Mouse (Mus musculus): ENCODE data around the gene Pou2f2. TPM values are rescaled to one million over a fixed set of nuclear protein-coding genes. Genes with fewer than 3 reads are reported as not detected.

Gene Pou2f2
- total and polyA plus RNA-seq, 2 experiments from 2014 or later = 3.9 to 20.2 TPM

- DNase-seq (ENCODE audit: low spot score) (no peak), ATAC-seq (no peak)
- no peak for TF ChIP-seq CTCF (IDR thresholded peaks at IDR 0.05; ENCODE audit: low read depth)
- H3K36me3 ChIP-seq (ENCODE audit: insufficient read depth, low read length) = peaks cover 25% of the 10 kb centered on the region; the same call in 1 of the 2 replicates
- H3K4me3 ChIP-seq (ENCODE audit: low read length) = no peak overlapping the region
- no peaks in the 10 kb centered on the region for H3K27me3 ChIP-seq (ENCODE audit: insufficient read depth, low read length)
- H3K9me3 ChIP-seq (ENCODE audit: low read length) = no peaks in the 10 kb centered on the region
- 86% methylated on average over 4 of the region's 4 CpGs for WGBS
- H3K9ac ChIP-seq (replicated peaks; ENCODE audit: low read length) = no peak overlapping the region
- H3K27ac ChIP-seq = no peak overlapping the region
- H3K4me1 ChIP-seq (ENCODE audit: insufficient read depth, low read length) = no peaks in the 10 kb centered on the region
- H3K4me2 ChIP-seq (ENCODE audit: low read depth, low read length) = no peak overlapping the region
Measured at GRCm38 (mm10) chr7:25210482-25210881, 31.0 kb upstream of the Pou2f2 start.

- H3K4me2 ChIP-seq (ENCODE audit: low read depth, low read length) = no peak overlapping the region
- no peak for ATAC-seq
- no peaks in the 10 kb centered on the region for H3K4me1 ChIP-seq (ENCODE audit: insufficient read depth, low read length)
- H3K36me3 ChIP-seq (ENCODE audit: insufficient read depth, low read length) = peaks cover 25% of the 10 kb centered on the region; the same call in 1 of the 2 replicates
- DNase-seq (ENCODE audit: low spot score) = no peak
- H3K4me3 ChIP-seq (ENCODE audit: low read length) = no peak overlapping the region
- H3K27ac ChIP-seq = no peak overlapping the region
- H3K9ac ChIP-seq (replicated peaks; ENCODE audit: low read length) = no peak overlapping the region
- no peak for TF ChIP-seq CTCF (IDR thresholded peaks at IDR 0.05; ENCODE audit: low read depth)
- H3K9me3 ChIP-seq (ENCODE audit: low read length) = no peaks in the 10 kb centered on the region
- WGBS = 68% methylated on average over 3 of the region's 3 CpGs
- H3K27me3 ChIP-seq (ENCODE audit: insufficient read depth, low read length) = no peaks in the 10 kb centered on the region
Measured at GRCm38 (mm10) chr7:25209161-25209622, 29.7 kb upstream of the Pou2f2 start.

- Histone ChIP-seq H3K9me3 (ENCODE audit: low read length) (no peaks in the 10 kb centered on the region), H3K4me2 (ENCODE audit: low read depth, low read length) (no peak overlapping the region), H3K4me3 (ENCODE audit: low read length) (no peak overlapping the region), H3K36me3 (ENCODE audit: insufficient read depth, low read length) (peaks cover 42% of the 10 kb centered on the region; the same call in 1 of the 2 replicates), H3K27ac (no peak overlapping the region), H3K27me3 (ENCODE audit: insufficient read depth, low read length) (no peaks in the 10 kb centered on the region), H3K4me1 (ENCODE audit: insufficient read depth, low read length) (no peaks in the 10 kb centered on the region), H3K9ac (replicated peaks; ENCODE audit: low read length) (no peak overlapping the region)
- DNase-seq (ENCODE audit: low spot score) (no peak), ATAC-seq (no peak)
- WGBS = 93% methylated on average over 16 of the region's 16 CpGs
- no peak for TF ChIP-seq CTCF (IDR thresholded peaks at IDR 0.05; ENCODE audit: low read depth)
Measured at GRCm38 (mm10) chr7:25206094-25206830, 26.7 kb upstream of the Pou2f2 start.

GRCm38 (mm10) chr7:25205355-25206093 lies 26.0 kb upstream of the Pou2f2 start:
- Histone ChIP-seq H3K4me1 (ENCODE audit: insufficient read depth, low read length) (no peaks in the 10 kb centered on the region), H3K9me3 (ENCODE audit: low read length) (no peaks in the 10 kb centered on the region), H3K27me3 (ENCODE audit: insufficient read depth, low read length) (no peaks in the 10 kb centered on the region), H3K4me2 (ENCODE audit: low read depth, low read length) (no peak overlapping the region), H3K36me3 (ENCODE audit: insufficient read depth, low read length) (peaks cover 36% of the 10 kb centered on the region; the same call in 1 of the 2 replicates), H3K27ac (no peak overlapping the region), H3K4me3 (ENCODE audit: low read length) (no peak overlapping the region), H3K9ac (replicated peaks; ENCODE audit: low read length) (no peak overlapping the region)
- TF ChIP-seq CTCF (IDR thresholded peaks at IDR 0.05; ENCODE audit: low read depth) = no peak
- ATAC-seq = no peak
- 83% methylated on average over 16 of the region's 16 CpGs for WGBS
- no peak for DNase-seq (ENCODE audit: low spot score)

- no peak for TF ChIP-seq CTCF (IDR thresholded peaks at IDR 0.05; ENCODE audit: low read depth)
- Histone ChIP-seq H3K27me3 (ENCODE audit: insufficient read depth, low read length) (no peaks in the 10 kb centered on the region), H3K4me1 (ENCODE audit: insufficient read depth, low read length) (no peaks in the 10 kb centered on the region), H3K36me3 (ENCODE audit: insufficient read depth, low read length) (0 out of 2 replicates have a peak, but pooled peaks cover 23% of the 10 kb centered on the region), H3K9ac (replicated peaks; ENCODE audit: low read length) (no peak overlapping the region), H3K9me3 (ENCODE audit: low read length) (no peaks in the 10 kb centered on the region), H3K4me2 (ENCODE audit: low read depth, low read length) (no peak overlapping the region), H3K27ac (no peak overlapping the region), H3K4me3 (ENCODE audit: low read length) (no peak overlapping the region)
- DNase-seq (ENCODE audit: low spot score) = no peak
- 94% methylated on average over 20 of the region's 20 CpGs for WGBS
- no peak for ATAC-seq
Measured at GRCm38 (mm10) chr7:25203624-25204023, 24.1 kb upstream of the Pou2f2 start.

DNA sequence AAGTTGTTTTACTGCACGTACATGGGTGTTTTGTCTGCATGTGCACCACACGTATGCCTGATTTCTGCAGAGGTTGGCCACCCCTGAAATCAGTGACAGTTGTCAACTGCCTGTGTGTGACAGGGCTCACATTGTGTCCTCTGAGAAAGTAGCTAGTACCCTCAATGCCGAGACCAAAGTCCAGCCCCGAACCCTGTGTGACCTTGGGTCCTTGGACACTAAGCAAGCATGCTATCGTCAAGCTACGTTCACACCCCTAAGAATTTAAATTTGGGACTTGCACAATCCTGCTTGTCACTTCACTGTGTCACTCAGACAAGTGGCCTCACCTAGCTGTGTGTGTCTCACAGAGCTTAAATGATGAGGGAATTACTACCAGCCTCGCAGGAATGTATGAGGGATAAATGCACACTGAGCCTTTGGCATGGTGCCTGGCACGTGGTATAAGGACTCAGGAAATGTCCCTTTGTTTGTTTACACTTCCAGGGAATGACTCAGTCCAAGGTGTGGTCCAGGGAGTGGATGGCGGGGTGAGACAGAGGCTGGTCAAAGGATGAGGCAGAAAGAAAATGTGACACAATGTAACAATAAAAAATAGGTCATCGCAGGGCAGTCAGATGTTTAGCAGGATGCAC lies 18.0 kb upstream of the Pou2f2 start:
- Histone ChIP-seq H3K27ac (no peak overlapping the region), H3K9ac (replicated peaks; ENCODE audit: low read length) (no peak overlapping the region), H3K4me3 (ENCODE audit: low read length) (no peak overlapping the region), H3K27me3 (ENCODE audit: insufficient read depth, low read length) (no peaks in the 10 kb centered on the region), H3K9me3 (ENCODE audit: low read length) (no peaks in the 10 kb centered on the region), H3K4me1 (ENCODE audit: insufficient read depth, low read length) (no peaks in the 10 kb centered on the region), H3K36me3 (ENCODE audit: insufficient read depth, low read length) (0 out of 2 replicates have a peak, but pooled peaks cover 5% of the 10 kb centered on the region), H3K4me2 (ENCODE audit: low read depth, low read length) (no peak overlapping the region)
- no peak for ATAC-seq
- TF ChIP-seq CTCF (IDR thresholded peaks at IDR 0.05; ENCODE audit: low read depth) = no peak
- no peak for DNase-seq (ENCODE audit: low spot score)
- WGBS = 64% methylated on average over 10 of the region's 10 CpGs
